Mouse (Mus musculus) olfactory bulb, adult 2 months (tissue): ENCODE results near the gene Larp1b. TPM values are rescaled to one million over a fixed set of nuclear protein-coding genes. Genes with fewer than 3 reads are reported as not detected.
A peak's percentile ranks its signal among the peaks of the same experiment; 100 is the strongest.
"Not testable (repeated sequence)": the region's sequence is repeated elsewhere in the genome, so short reads cannot be mapped to it uniquely, and the experiment has no call there.

Experiments
- H3K27ac ChIP-seq: fragments of 200-500 bp; 2 replicates; pipeline ENCODE4 v1.5.1; 2012; ENCODE audit warnings: low read depth, low read length; ENCODE audit not compliant: insufficient read depth
- H3K4me1 ChIP-seq: fragments of 200-500 bp; 2 replicates; pipeline ENCODE4 v1.6.1; 2012; ENCODE audit warnings: low read length; ENCODE audit not compliant: control insufficient read depth, insufficient read depth
- H3K4me3 ChIP-seq: fragments of 200-500 bp; 2 replicates; pipeline ENCODE4 v1.5.1; 2012; ENCODE audit warnings: mild to moderate bottlenecking, low read depth, low read length, moderate library complexity; ENCODE audit not compliant: insufficient read depth
- CTCF ChIP-seq: fragments of 200-500 bp; IDR thresholded peaks from 2 replicates; pipeline ENCODE4 v1.5.1; 2012; ENCODE audit warnings: low read depth, mild to moderate bottlenecking, low read length, moderate library complexity; ENCODE audit not compliant: insufficient read depth
- POLR2A ChIP-seq: fragments of 200-500 bp; IDR thresholded peaks from 2 replicates; pipeline ENCODE4 v1.6.1; 2012; ENCODE audit warnings: mild to moderate bottlenecking, low read depth, low read length, moderate library complexity; ENCODE audit not compliant: insufficient read depth
- WGBS: fragments of 180-500 bp; shearing (Covaris S2); methylation state at CpG from one replicate; pipeline ENCODE4 v1.1.7; 2018; 5-methylcytosine and 5-hydroxymethylcytosine counted together
- polyA plus RNA-seq: library from polyadenylated mRNA; stranded (reverse); fragments of >200 nt; gene quantifications from 2 replicates; pipeline ENCODE4 v1.2.4, GENCODE M21; 2012; ENCODE audit warnings: low replicate concordance; ENCODE audit not compliant: missing spikeins, insufficient read depth, insufficient read length

Gene Larp1b
- not detected in 2 replicates for polyA plus RNA-seq

GRCm38 (mm10) chr3:40949170-40949902, at the start of gene Larp1b:
Gene Larp1b (plus strand): TSS chr3:40949828.
- WGBS: under 1% methylated on average over 66 of the region's 66 CpGs
- H3K27ac ChIP-seq: no peak within 1 kb of the TSS
- peak within 1 kb of the TSS; percentile 92 for H3K4me3 ChIP-seq
- no peak for TF ChIP-seq CTCF
- peak; percentile 37; the same call in 1 of the 2 replicates for TF ChIP-seq POLR2A
- H3K4me1 ChIP-seq: peaks cover 6% of the 10 kb centered on the region; the same call in 1 of the 2 replicates

- not testable (repeated sequence) for H3K27ac ChIP-seq, H3K4me3 ChIP-seq, H3K4me1 ChIP-seq
- 98% methylated on average over 8 of the region's 10 CpGs for WGBS
These were observed 47.2 kb upstream of the Larp1b start, which contains the start of gene 1700034I23Rik for GRCm38 (mm10) chr3:40902443-40902842. Gene 1700034I23Rik (minus strand): TSS chr3:40902543.

GRCm38 (mm10) chr3:40938189-40938588, 11.4 kb upstream of the Larp1b start:
- no peak for TF ChIP-seq POLR2A
- no peak for TF ChIP-seq CTCF
- H3K4me1 ChIP-seq: no peaks in the 10 kb centered on the region
- H3K27ac ChIP-seq: no peak overlapping the region
- no peak overlapping the region for H3K4me3 ChIP-seq
- WGBS: 89% methylated on average over 5 of the region's 5 CpGs

GRCm38 (mm10) chr3:40938592-40938991, 11.0 kb upstream of the Larp1b start:
- TF ChIP-seq CTCF: no peak
- no peak for TF ChIP-seq POLR2A
- no peak overlapping the region for H3K4me3 ChIP-seq
- no peaks in the 10 kb centered on the region for H3K4me1 ChIP-seq
- 99% methylated on average over 4 of the region's 4 CpGs for WGBS
- no peak overlapping the region for H3K27ac ChIP-seq

GRCm38 (mm10) chr3:40939019-40939418, 10.6 kb upstream of the Larp1b start:
- no peaks in the 10 kb centered on the region for H3K4me1 ChIP-seq
- no peak for TF ChIP-seq POLR2A
- TF ChIP-seq CTCF: no peak
- no peak overlapping the region for H3K27ac ChIP-seq
- H3K4me3 ChIP-seq: no peak overlapping the region

GRCm38 (mm10) chr3:40949903-40950600, 424 bp downstream of the Larp1b start:
- TF ChIP-seq CTCF: no peak
- no peak for TF ChIP-seq POLR2A
- H3K27ac ChIP-seq: no peak overlapping the region
- peak overlapping the region; percentile 92 for H3K4me3 ChIP-seq
- under 1% methylated on average over 116 of the region's 118 CpGs for WGBS
- H3K4me1 ChIP-seq: peaks cover 6% of the 10 kb centered on the region; the same call in 1 of the 2 replicates

- Histone ChIP-seq H3K4me1 (peaks cover 6% of the 10 kb centered on the region; the same call in 1 of the 2 replicates), H3K4me3 (peak overlapping the region; percentile 92), H3K27ac (no peak overlapping the region)
- WGBS: under 1% methylated on average over 43 of the region's 43 CpGs
- TF ChIP-seq POLR2A (no peak), CTCF (no peak)
These were observed 1.1 kb downstream of the Larp1b start for GRCm38 (mm10) chr3:40950601-40951201.

- Histone ChIP-seq H3K4me1 (peaks cover 6% of the 10 kb centered on the region; the same call in 1 of the 2 replicates), H3K4me3 (no peak overlapping the region)
- WGBS: 10% methylated on average over 7 of the region's 7 CpGs
These were observed 1.7 kb downstream of the Larp1b start for GRCm38 (mm10) chr3:40951365-40951764.

GRCm38 (mm10) chr3:40952606-40953005, 3.0 kb downstream of the Larp1b start:
- Histone ChIP-seq H3K4me3 (no peak overlapping the region), H3K27ac (no peak overlapping the region), H3K4me1 (peaks cover 6% of the 10 kb centered on the region; the same call in 1 of the 2 replicates)
- TF ChIP-seq CTCF (no peak), POLR2A (no peak)

More at GRCm38 (mm10) chr3:40951365-40951764, 1.7 kb downstream of the Larp1b start:
- H3K27ac ChIP-seq: no peak overlapping the region
- TF ChIP-seq POLR2A: no peak
- TF ChIP-seq CTCF: no peak
